Mouse (Mus musculus) macrophage (primary cell): ENCODE results near the gene Lrrc8a. TPM values are rescaled to one million over a fixed set of nuclear protein-coding genes. Genes with fewer than 3 reads are reported as not detected.
A peak's percentile ranks its signal among the peaks of the same experiment; 100 is the strongest.

ENCODE experiments used
- H3K27ac ChIP-seq: fragments of 350-480 bp; formaldehyde crosslinking; 2 replicates; pipeline ENCODE4 v1.9.0; 2021
- H3K36me3 ChIP-seq: fragments of 350-480 bp; formaldehyde crosslinking; 2 replicates; pipeline ENCODE4 v1.9.0; 2021; ENCODE audit errors: inconsistent target
- H3K4me3 ChIP-seq: fragments of 350-480 bp; formaldehyde crosslinking; 2 replicates; pipeline ENCODE4 v1.9.0; 2021; ENCODE audit errors: inconsistent target
- H3K79me2 ChIP-seq: fragments of 350-480 bp; formaldehyde crosslinking; 2 replicates; pipeline ENCODE4 v1.9.0; 2021; ENCODE audit errors: inconsistent target
- WGBS: methylation state at CpG from one replicate; pipeline ENCODE4 v1.1.7; 2026; ENCODE audit warnings: inconsistent platforms; ENCODE audit not compliant: missing documents; 5-methylcytosine and 5-hydroxymethylcytosine counted together
- polyA plus RNA-seq: library from polyadenylated mRNA; stranded (reverse); fragments of 250-400 nt; gene quantifications from 3 replicates; pipeline ENCODE4 v1.2.4, GENCODE M21; 2018; ENCODE audit warnings: inconsistent platforms
- total RNA-seq, 78 experiments: library from RNA; depleted of rRNA; stranded (reverse); fragments of 250-400 nt; gene quantifications; 1 replicate in 9 of 78; 2 replicates in 24 of 78; 3 replicates in 43 of 78; 4 replicates in 2 of 78; pipeline ENCODE4 v1.2.4; 2018; ENCODE audit warnings: inconsistent platforms in 56 of 78

The Lrrc8a gene
- total RNA-seq (2018; cell fraction: chromatin; rRNA removed) = 10 to 100 TPM in 8 of 26 experiments, 1 to 10 TPM in 18; 2.4 to 21.7 (median 6.1) TPM
- total RNA-seq (2018; cell fraction: cytosol; rRNA removed) = 10 to 100 TPM; 19.7 to 43.4 (median 25.6) TPM
- total RNA-seq (2018; cell fraction: nucleus; rRNA removed) = 10 to 100 TPM; 14.3 to 32.4 (median 20.3) TPM
- polyA plus RNA-seq = 11.0 to 16.9 TPM (median 11.0 TPM) in 3 replicates

DNA sequence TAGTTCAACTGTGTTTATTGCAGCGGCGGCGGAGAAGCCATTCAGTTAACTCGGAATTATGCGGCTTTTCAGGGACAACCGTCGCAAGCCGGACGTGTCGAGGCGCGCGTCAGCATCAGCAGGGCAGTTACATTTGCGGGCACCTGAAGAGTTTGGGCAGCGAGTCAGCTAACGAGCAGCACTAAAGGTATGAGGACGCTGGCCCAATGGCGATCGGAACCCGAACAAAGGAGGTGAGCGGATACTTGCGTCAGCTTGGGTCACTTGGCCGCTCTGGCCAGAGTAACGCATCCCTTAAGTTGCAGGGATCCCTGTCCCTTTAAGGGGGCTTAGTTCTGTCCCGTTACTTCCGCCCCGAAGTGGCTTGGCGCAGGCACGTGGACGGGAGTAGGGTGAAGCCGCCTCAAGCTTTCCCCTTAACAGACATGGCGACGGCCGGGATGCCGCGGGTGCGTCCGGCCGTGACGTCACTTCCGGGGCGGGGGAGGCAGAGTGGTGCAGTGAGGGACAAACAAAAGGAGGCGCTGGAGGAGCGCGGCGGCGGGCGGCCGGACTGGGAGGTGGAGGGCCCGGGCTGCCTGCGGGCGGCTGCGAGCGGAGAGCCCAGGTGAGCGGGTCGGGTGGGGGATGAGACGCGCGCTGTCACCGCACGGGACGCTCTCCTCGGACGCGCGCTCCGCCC, at the start of gene Lrrc8a:
Lrrc8a (plus strand) TSS at position 517 of the 682 bp plus-strand sequence.
- Histone ChIP-seq H3K36me3 (peaks cover 5% of the 10 kb centered on the region; the same call in 1 of the 2 replicates), H3K79me2 (peaks cover 40% of the 10 kb centered on the region), H3K27ac (peak within 1 kb of the TSS; percentile 67), H3K4me3 (peak within 1 kb of the TSS; percentile 80)
- whole genome bisulfite sequencing = under 1% methylated on average over 67 of the region's 67 CpGs

DNA sequence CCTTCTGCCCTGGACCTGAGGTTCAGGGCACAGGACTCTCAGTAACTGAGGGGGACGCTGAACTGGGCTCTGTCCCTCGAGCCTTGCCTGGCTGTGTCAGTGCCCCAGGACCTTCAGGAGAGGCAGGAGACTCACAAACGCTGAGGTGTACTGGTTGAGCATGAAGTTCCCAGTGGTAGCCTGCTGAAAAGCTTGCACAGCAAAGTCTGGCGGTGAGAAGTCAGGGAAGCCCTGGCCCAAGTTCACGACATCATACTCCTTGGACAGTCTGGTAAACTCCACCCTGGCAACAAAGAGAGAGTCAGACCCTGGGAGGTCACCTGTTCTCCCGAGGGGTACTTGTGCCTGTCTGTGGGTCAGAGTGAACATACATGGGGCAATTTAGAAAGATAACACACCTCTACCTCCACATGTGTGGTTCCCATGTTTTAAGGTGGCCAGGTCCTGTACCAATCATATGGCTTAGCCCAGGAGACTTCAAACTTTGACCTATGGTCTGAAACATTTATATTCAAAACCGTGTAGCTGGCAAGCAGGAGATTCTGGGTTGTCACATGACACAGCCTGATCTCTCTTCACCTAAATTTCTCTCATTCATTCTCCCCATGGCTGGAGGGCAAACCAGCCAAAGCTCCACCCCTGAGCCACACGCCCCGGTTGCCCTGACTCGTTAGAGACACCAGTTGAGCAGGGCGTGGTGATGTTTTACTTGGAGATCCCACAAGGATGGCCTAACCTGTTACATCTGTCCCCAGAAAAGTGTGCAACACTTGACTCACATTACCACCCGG, 45.5 kb upstream of the Lrrc8a start:
- H3K36me3 ChIP-seq = no peaks in the 10 kb centered on the region
- no peak overlapping the region for H3K4me3 ChIP-seq
- H3K27ac ChIP-seq = no peak overlapping the region
- no peaks in the 10 kb centered on the region for H3K79me2 ChIP-seq
- WGBS = 95% methylated on average over 12 of the region's 12 CpGs

DNA sequence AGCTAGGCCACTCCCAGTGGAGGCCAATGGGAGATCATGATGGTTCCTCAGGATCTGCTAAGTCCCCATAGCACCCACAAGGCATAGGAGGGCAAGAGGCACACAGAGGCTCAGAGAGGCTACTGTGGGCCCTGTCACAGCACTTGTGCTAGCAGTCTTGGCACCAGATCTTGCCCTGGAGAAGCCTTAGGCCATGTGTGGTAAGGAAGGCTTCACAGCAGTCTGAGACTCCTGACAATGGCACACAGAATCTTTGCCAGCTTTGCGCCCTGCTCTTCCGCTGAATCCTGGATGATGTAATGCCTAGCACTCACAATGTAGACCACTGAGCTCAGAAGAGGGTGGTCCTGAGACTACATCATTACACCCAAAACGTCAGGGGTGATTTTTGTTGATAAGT, 42.9 kb upstream of the Lrrc8a start:
- Histone ChIP-seq H3K79me2 (no peaks in the 10 kb centered on the region), H3K27ac (no peak overlapping the region), H3K36me3 (no peaks in the 10 kb centered on the region), H3K4me3 (no peak overlapping the region)
- WGBS = 97% methylated on average over 3 of the region's 3 CpGs

DNA sequence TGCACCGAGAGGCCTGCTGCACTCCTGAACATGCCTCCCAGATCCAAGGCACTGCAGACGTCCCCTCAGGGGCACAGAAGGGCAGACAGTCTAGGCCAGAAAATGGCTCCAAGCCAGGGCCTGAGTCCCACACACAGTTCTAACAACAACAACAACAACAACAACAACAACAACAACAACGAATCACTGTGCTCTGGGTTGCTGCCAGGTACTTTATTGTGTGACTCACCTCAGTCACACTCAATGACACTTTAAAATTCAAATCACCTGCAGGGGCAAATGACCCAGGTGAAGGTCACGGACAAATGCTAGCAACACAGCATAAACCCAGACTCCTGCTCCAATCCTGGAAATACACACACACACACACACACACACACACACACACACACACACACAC, 39.5 kb upstream of the Lrrc8a start:
- Histone ChIP-seq H3K79me2 (no peaks in the 10 kb centered on the region), H3K36me3 (no peaks in the 10 kb centered on the region), H3K27ac (no peak overlapping the region), H3K4me3 (no peak overlapping the region)
- WGBS = 92% methylated on average over 4 of the region's 4 CpGs

DNA sequence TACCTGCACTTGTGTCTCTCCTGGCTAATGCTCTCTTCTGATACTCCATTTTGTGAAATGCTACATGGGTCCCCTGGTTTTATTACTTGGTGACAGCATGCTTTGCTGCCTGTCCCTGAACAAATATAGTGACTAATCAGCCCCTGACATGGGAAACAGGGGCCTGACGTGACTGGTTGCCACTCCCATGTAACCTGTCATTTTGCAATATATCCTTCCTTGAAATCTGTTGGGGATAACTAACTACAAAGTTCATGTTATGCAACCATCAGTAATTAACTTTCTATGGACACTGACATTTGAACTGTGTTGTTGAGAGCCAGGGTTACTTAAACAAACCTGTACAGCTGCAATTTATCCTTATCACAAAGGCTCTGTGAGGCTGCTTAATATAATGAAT, 37.5 kb upstream of the Lrrc8a start:
- WGBS = 57% methylated on average over 1 of the region's 1 CpGs
- H3K27ac ChIP-seq = no peak overlapping the region
- no peak overlapping the region for H3K4me3 ChIP-seq
- H3K79me2 ChIP-seq = no peaks in the 10 kb centered on the region
- no peaks in the 10 kb centered on the region for H3K36me3 ChIP-seq

DNA sequence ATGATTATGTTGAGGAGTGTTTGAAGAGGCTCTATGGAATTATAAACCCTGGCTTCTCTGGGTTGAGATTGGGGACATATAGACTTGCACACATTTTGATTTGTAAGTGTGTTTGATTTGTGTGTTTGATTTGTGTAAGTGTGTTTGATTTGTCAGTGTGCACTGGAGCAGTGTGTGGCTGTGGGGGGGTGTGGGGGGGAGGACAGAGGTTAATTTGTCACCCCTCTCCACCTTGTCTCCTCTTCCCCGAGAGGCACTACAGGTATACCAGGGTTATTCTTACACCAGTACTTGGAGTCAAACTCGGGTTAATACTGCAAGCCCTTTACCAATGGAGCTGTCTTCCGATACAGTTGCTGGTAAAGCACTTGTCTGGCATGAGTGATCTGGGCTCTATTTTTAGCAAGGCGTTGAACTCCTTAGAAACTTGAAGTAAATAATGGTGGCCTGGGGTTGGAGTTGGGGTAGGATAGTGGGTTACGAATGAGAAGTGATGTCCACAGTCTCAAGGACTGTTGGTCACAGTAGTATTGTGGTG, 37.1 kb upstream of the Lrrc8a start:
- no peaks in the 10 kb centered on the region for H3K36me3 ChIP-seq
- H3K79me2 ChIP-seq = no peaks in the 10 kb centered on the region
- H3K4me3 ChIP-seq = no peak overlapping the region
- WGBS = 80% methylated on average over 5 of the region's 5 CpGs
- no peak overlapping the region for H3K27ac ChIP-seq

DNA sequence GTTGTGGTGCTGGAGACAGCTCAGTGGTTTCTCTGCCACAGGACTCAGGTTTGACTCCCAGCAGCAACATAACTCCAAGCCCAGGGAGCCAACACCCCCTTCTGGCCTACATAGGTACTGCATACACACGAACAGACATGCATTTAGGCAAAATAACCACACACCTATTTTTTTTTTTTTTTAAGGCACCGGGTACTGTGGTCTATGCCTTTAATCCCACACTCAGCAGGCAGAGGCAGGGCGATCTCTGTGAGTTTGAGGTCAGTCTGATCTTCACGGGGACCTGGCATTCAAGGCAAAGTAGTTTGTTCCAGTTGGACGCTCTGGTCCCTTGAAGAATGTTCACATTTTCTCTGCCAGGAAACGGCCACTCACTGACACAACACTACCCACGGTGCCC, 34.1 kb upstream of the Lrrc8a start:
- no peak overlapping the region for H3K27ac ChIP-seq
- no peaks in the 10 kb centered on the region for H3K79me2 ChIP-seq
- no peaks in the 10 kb centered on the region for H3K36me3 ChIP-seq
- H3K4me3 ChIP-seq = no peak overlapping the region
- WGBS = 73% methylated on average over 7 of the region's 7 CpGs

DNA sequence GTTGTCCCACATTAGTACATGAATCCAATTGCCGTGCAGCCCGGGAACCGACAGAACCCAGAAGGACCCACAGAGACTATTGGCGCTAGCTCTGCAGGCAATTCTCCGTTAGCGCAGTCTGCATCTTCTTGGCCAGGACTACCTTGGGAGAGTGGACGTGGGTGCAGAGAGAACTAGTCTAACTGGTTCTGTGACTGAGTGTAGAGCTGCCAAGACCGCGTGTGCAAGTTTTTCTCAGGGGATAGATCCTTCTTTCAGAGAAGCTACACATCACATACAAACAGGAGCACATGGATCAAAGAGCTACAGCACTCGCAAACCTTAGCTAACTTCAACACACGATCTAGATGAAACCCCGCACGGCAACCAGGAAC, 32.3 kb upstream of the Lrrc8a start:
- H3K27ac ChIP-seq = no peak overlapping the region
- H3K4me3 ChIP-seq = peak overlapping the region; percentile 50
- 2% methylated on average over 13 of the region's 13 CpGs for WGBS
- H3K79me2 ChIP-seq = no peaks in the 10 kb centered on the region
- H3K36me3 ChIP-seq = no peaks in the 10 kb centered on the region

DNA sequence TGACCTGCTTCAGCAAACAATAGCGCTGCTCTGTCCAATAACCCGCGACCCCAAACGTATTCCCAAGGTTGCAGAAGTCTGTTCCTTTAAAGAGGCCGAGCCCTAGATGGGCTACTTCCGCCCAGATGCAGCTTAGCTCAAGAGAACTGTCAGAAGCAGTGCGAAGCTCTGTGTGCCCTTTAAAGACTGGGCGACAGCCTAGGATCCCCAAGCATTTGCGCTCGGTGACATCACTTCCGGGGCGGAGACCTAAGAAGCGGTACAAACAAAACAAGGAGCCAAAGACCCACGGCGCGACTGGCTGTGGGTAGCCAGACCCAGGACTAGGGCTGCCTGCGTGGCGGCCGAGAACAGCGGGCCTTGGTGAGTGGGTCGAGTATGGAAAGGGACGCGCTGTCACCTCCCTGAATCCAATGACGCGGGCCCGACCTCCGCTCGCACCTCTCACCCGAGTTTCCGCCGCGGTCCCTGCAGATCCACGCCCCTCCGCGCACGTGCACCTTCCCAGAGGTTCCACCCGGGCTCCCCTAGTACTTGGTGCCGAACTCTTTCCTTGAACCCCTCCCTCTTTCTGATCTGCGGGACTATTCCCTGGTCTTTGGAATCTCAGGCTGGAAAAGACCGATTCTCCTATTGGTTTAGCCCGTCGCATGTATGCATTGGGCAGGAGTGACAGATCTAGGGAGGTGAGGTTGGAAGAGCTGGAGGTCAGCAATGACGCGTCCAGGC, 31.7 kb upstream of the Lrrc8a start, which contains the start of gene Kyat1:
Kyat1 (minus strand) TSS at position 219 of the 729 bp plus-strand sequence.
- no peak within 1 kb of the TSS for H3K27ac ChIP-seq
- WGBS = under 1% methylated on average over 44 of the region's 44 CpGs
- H3K36me3 ChIP-seq = no peaks in the 10 kb centered on the region
- peak within 1 kb of the TSS; percentile 50 for H3K4me3 ChIP-seq
- no peaks in the 10 kb centered on the region for H3K79me2 ChIP-seq

DNA sequence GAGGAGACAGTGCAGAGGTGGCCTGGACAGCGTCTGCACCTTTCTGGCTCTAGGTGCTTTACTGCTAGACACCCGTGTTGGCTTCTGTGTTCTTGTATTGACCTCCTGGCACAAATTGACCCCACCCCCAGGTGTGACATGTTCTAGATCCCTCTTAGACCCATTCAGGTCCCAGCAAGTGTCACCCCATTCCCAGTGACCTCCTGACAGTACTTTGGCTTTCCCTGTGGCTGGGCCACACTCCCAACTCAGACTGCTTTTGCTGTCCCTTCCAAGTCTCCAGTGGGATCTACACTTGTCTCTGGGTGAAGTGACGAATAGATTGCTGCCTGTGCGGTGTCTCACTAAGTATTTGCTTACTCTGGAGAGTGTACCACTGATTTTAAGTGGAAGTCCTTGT, 30.1 kb upstream of the Lrrc8a start:
- H3K36me3 ChIP-seq = no peaks in the 10 kb centered on the region
- H3K4me3 ChIP-seq = no peak overlapping the region
- H3K79me2 ChIP-seq = no peaks in the 10 kb centered on the region
- 94% methylated on average over 4 of the region's 4 CpGs for WGBS
- no peak overlapping the region for H3K27ac ChIP-seq

DNA sequence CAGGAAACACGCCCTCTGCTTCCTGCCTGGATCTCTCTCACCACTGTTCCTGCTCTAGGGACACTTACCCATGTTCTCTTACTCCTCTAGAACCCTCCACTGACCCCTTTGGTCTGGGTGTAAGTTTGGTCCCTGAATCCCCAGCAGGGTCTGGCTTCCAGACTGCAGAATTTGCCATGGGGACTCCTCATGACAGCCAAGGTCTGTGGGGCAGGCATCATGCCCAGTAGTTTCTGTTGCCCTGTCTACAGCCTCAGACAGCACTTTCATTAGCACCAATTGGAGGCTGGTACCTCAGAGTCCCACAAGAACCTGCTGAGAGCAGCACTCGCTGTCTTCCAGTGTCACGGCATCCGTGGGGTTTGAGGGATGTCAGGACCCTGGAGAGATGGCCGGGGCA, 29.6 kb upstream of the Lrrc8a start:
- Histone ChIP-seq H3K27ac (no peak overlapping the region), H3K36me3 (no peaks in the 10 kb centered on the region), H3K79me2 (no peaks in the 10 kb centered on the region), H3K4me3 (no peak overlapping the region)
- 92% methylated on average over 5 of the region's 5 CpGs for WGBS

DNA sequence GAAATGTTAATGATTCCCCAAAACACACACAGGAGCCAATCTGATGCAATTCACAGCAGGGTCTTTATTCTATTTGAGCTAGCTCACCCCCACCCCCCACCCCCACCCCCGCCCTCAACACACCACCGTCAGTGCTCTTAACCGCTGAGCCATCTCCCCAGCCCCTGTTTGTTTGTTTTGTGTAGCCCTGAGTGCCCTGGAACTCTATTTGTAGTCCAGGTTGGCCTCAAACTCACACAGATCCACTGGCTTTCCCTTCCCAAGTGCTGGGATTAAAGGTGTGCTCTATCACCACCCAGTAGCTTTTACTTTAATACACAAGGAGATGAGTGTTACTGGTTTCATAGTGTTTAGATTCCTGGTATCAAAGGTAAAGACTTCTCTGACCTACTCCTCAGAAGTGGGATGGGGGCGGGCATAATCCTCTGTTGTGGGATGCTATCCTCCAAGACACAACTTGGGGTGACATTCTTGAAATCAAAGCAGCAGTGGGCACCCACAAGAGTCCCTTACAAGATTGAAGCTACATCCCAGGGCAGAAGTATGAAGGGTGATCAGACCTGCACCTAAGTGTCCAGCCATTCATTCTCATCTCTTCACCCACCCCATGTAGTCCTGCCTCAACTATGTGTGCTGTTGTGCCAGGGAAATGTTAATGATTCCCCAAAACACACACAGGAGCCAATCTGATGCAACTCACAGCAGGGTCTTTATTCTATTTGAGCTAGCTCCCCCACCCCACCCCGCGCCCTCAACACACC, 25.9 kb upstream of the Lrrc8a start:
- Histone ChIP-seq H3K79me2 (no peaks in the 10 kb centered on the region), H3K4me3 (no peak overlapping the region), H3K27ac (no peak overlapping the region), H3K36me3 (no peaks in the 10 kb centered on the region)
- 96% methylated on average over 6 of the region's 6 CpGs for WGBS

DNA sequence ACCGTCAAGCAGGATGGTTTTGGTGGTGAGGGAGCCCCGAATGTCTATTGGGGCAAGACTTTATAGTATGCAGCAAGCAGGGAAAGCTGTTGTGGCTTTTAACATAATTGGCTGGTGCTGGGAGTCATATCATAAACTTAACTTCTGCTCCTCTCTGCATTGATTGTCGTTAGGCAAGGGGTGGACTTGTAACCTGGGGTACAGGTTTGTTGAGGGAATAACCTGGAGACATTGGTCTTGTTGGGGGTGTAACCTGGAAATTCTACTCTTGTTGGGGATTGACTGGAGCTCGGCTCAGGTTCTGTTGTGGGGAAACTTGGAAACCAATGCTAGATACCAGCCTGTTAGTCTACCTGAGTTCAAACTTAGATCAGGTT, 25.4 kb upstream of the Lrrc8a start:
- Histone ChIP-seq H3K4me3 (no peak overlapping the region), H3K79me2 (no peaks in the 10 kb centered on the region), H3K27ac (no peak overlapping the region), H3K36me3 (no peaks in the 10 kb centered on the region)
- 90% methylated on average over 4 of the region's 4 CpGs for WGBS

DNA sequence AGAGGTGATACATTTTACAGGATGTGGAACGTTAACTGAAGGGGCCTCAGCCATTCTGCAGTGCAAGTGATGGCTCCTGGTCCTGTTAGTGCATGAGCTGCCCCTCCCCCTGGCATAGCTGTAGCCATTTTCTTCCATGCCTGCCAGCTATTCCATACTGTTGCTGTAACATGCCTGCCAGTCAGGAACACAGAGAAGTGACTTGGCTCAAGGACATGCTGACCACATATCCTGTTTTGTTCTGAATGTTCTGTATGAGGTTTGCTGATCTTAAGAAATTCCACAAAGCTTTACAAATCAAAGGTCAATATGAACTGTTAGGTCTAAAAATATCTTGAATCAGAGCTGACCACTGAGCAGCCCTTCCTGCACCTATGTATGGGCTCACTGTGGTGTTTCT, 24.6 kb upstream of the Lrrc8a start:
- H3K79me2 ChIP-seq = no peaks in the 10 kb centered on the region
- no peak overlapping the region for H3K4me3 ChIP-seq
- 80% methylated on average over 1 of the region's 1 CpGs for WGBS
- H3K36me3 ChIP-seq = no peaks in the 10 kb centered on the region
- H3K27ac ChIP-seq = no peak overlapping the region
